Mouse (Mus musculus) kidney, postnatal 36 days (tissue): ENCODE measurements around the gene Rars2.
"Not testable (repeated sequence)": the region's sequence is repeated elsewhere in the genome, so short reads cannot be mapped to it uniquely, and the experiment has no call there.

Experiments
- DNase-seq, 2 experiments: peaks; one replicate each; pipeline ENCODE4 v3.0.0; 2021 to 2022; ENCODE audit warnings: mixed read lengths in 2 of 2

Rars2 gene

GRCm38 (mm10) chr4:34614630-34615094, at the start of gene Rars2, which contains the start of gene Orc3:
Rars2 (plus strand) TSS chr4:34614957.
Orc3 (minus strand) TSS chr4:34614944.
- peak; percentile 94 to 97 for DNase-seq

- peak in 1 of 2 experiments; percentile 50 for DNase-seq
Observed at GRCm38 (mm10) chr4:34566226-34566625, 48.5 kb upstream of the Rars2 start.

GRCm38 (mm10) chr4:34572876-34573275, 41.9 kb upstream of the Rars2 start:
- DNase-seq: no peak

GRCm38 (mm10) chr4:34577028-34577427, 37.7 kb upstream of the Rars2 start:
- no peak for DNase-seq

GRCm38 (mm10) chr4:34579215-34579614, 35.5 kb upstream of the Rars2 start:
- DNase-seq: no peak

GRCm38 (mm10) chr4:34581489-34581888, 33.3 kb upstream of the Rars2 start:
- not testable (repeated sequence) for DNase-seq

- no peak for DNase-seq
Observed at GRCm38 (mm10) chr4:34581990-34582389, 32.8 kb upstream of the Rars2 start.

GRCm38 (mm10) chr4:34582476-34582875, 32.3 kb upstream of the Rars2 start:
- no peak for DNase-seq

GRCm38 (mm10) chr4:34583427-34583826, 31.3 kb upstream of the Rars2 start:
- DNase-seq: no peak

GRCm38 (mm10) chr4:34584871-34585607, 29.7 kb upstream of the Rars2 start:
- DNase-seq: peak in 1 of 2 experiments; percentile 23

- no peak for DNase-seq
Observed at GRCm38 (mm10) chr4:34603123-34603522, 11.6 kb upstream of the Rars2 start.

GRCm38 (mm10) chr4:34606658-34607057, 8.1 kb upstream of the Rars2 start:
- no peak for DNase-seq

- peak; percentile 55 to 79 for DNase-seq
Observed at GRCm38 (mm10) chr4:34613571-34614145, 1.1 kb upstream of the Rars2 start.

- DNase-seq: peak in 1 of 2 experiments; percentile 39
Observed at GRCm38 (mm10) chr4:34615303-34615702, 546 bp downstream of the Rars2 start.

- peak in 1 of 2 experiments; percentile 32 for DNase-seq
Observed at GRCm38 (mm10) chr4:34616146-34616545, 1.4 kb downstream of the Rars2 start.

GRCm38 (mm10) chr4:34625556-34625955, 10.8 kb downstream of the Rars2 start:
- no peak for DNase-seq

GRCm38 (mm10) chr4:34626401-34626800, 11.6 kb downstream of the Rars2 start:
- DNase-seq: no peak

GRCm38 (mm10) chr4:34629956-34630355, 15.2 kb downstream of the Rars2 start:
- peak; percentile 20 to 66 for DNase-seq

- DNase-seq: peak; percentile 54 to 62
Observed at GRCm38 (mm10) chr4:34634129-34634528, 19.4 kb downstream of the Rars2 start.

- no peak for DNase-seq
Observed at GRCm38 (mm10) chr4:34636036-34636435, 21.3 kb downstream of the Rars2 start.

- no peak for DNase-seq
Observed at GRCm38 (mm10) chr4:34637386-34637785, 22.6 kb downstream of the Rars2 start.

GRCm38 (mm10) chr4:34637851-34638250, 23.1 kb downstream of the Rars2 start:
- no peak for DNase-seq

GRCm38 (mm10) chr4:34639745-34640364, 25.1 kb downstream of the Rars2 start:
- no peak for DNase-seq

- no peak for DNase-seq
Observed at GRCm38 (mm10) chr4:34640731-34641130, 26.0 kb downstream of the Rars2 start.
